Mouse (Mus musculus): ENCODE measurements around the gene Stard13.

Stard13 gene

DNA sequence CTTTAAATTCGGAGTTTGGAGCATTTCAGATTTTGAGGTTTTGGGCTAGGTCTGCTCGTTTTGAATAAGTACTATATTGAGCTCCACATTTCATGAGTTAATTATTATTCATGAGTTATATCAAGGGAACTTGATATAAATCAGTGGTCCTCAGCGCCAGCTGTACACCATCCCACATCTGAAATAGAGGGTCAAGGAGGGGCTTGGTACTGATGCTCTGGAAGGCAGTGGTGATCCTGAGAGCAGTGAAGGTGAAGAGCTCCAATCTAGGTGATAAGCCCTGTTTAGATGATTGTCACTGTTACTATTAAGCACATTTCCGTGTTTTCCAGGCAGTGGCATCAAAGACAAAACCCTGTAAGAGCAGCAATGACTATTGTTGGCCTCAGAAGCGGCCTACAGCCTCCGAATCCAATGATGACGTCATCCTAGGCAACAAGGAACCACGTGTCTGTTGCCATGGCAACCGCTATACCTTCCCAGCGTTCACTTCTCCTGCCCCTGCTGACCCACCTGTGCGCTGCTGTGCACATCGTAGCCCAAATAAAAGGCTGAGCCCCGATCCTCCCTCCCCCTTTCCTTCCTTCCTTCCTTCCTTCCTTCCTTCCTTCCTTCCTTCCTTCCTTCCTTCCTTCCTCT lies 5.2 kb downstream of the Stard13 start:
- DNase-seq (ENCODE audit: low spot score) = no peak

DNA sequence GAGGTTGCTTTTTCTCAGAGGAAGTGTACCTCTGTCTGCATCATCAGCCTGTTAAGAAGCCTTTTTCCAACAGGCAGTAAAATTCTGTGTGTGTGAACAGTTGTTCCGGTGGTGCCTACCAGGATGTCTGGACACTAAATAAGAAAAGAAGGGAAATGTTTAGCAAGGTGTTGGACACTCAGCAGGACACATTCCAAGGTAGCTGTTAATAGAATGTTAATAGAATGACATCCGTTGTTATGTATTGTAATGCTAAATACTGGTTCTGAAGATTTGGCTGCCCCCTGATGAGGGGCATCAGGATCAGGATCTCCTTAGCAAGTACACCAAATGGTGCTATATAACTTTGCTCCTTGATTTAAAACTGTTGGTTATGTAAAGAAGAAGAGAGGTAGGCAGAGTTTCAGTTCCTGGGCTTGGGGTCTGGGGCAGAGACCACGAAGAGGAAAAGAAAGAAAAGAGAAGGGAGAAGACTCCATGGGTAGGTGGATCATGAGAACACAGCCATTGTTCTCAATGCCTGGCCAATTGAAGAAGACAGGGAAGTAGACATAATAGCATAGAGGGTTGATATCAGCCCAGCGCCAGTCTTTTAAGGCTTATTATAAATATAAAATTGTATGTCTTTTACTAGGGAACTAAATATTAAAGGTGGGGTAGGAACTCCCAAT lies 9.8 kb downstream of the Stard13 start:
- DNase-seq (ENCODE audit: low spot score) = no peak

DNA sequence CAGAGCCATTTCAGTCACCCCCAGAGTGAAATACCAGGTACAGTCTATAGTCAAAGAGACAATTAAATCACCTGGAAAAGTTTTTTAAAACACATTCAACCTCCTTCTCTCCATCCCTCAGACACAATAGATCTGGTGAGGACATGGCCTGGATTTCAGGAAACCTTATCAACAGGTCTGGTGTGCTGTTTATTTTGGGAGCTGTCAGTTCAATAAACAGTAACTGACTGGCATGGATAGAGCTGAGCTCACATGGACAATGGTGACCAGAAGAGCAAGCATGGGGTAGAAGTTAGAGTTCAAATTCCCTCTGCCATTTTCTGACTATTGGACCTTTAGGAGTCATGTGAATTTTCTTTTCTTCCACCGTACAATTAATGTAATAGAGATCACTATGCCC lies 10.8 kb downstream of the Stard13 start:
- DNase-seq (ENCODE audit: low spot score) = no peak

DNA sequence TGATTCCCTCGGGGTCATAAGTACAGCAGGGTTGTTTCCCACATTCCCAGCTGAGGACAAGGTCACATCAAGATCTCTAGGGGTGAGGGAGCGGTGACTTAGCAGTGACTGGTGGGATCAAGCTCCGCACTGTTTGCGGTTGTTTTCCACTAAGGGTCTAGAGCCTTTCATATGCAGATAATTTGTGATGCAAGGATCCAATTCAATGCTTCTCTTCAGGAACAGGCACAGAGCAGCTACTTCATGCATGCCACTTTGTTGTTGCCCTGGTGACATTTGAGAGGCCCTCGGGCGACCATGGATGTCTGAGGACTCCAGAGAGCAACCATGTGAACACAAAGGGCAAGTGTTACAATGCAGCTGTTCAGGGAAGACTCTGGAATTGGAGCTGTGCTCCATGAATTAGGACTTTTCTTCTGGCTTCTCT lies 14.9 kb downstream of the Stard13 start:
- DNase-seq (ENCODE audit: low spot score) = no peak

- DNase-seq (ENCODE audit: low spot score) = no peak
These were observed 20.5 kb downstream of the Stard13 start for GRCm38 (mm10) chr5:151213097-151213496.

DNA sequence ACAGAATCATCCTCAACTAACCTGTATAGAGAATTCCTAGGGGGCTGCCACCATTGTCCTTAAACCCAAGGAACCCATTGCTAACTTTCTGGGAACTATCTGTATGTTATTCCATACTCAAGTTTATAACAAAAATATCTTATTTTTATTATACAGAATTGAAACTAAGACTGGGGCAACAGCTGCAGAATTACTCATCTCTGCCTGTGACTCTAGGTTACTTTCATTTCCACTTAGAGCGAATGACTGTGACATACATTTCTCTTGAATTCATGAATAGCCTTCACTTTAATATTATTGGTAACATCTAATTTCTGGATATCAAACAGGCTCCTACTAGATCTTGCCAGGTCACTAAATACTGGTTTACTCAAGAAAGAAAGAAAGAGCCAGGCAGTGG lies 22.8 kb downstream of the Stard13 start:
- no peak for DNase-seq (ENCODE audit: low spot score)

DNA sequence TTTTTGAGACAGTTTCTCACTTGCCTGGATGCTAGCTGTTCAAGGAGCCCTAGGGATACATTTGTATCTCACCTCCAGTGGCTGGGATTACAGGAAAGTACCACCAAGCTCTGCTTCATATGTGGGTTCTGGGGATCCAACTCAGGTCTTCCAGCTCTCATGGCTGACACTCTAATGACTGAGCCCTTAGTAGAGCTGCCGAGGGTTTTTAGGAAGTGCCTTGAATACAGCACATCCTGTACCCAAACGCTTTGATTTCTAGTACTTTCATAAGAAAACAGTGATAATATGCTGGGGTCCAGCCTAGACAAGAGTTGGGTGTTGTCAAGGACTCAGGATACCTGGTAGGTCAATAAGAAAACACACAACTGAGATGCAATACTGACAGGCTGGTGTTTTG lies 23.6 kb downstream of the Stard13 start:
- DNase-seq (ENCODE audit: low spot score) = no peak

DNA sequence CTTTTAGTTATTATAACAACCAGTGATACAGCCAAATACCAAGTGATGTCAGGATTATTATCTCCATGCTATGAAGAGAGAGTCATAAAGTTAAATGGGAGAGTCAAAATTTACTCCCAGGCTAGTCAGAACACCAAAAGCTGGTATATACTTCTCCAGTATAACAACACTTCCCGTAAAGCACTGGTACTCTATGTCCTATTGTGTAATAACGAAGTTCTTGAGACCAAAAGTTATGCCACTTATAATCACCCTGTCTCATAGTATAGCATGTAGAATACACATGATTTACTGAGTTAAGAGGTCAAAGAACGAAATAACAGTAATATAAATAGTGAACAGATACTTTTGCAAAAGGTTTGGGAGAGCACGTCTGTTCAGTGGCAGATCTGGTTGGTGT lies 28.6 kb downstream of the Stard13 start:
- DNase-seq (ENCODE audit: low spot score) = no peak

DNA sequence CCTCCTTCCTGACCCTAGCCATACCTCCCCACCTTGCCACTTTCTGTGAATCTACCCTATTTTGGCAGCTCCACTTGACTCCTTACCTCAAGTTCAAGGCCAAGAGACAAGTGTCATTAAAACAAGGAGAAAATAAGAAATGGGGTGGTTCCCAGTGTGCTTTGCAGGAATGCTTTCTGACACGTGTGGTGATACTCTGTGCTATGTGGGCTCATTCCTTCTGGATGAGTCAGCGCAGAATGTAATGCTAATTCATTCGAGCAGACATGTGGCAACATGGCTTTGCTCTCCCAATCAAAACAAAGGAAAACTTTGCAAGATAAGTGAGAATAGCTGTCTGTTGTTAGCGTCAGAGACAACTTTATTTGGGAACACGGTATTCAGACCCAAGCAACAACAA lies 30.7 kb downstream of the Stard13 start:
- DNase-seq (ENCODE audit: low spot score) = no peak

DNA sequence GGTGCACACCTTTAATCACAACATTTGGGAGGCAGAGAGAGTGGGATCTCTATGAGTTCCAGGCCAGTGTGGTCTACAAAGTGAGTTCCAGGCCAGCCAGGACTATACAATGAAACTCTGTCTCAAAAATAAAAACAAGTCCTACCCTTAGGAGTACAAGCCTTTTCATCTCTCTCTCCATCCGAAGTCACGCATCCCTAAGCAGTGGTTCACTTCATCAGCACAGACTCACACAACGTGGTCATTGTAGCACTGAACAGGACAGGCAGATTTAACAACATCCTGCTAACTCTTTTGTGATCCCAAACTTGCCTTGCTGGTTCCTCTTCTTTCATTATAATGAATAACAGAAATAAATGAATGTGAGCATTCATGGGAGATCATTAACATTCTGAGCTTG lies 32.4 kb downstream of the Stard13 start:
- no peak for DNase-seq (ENCODE audit: low spot score)

GRCm38 (mm10) chr5:151199235-151199634 lies 34.4 kb downstream of the Stard13 start:
- no peak for DNase-seq (ENCODE audit: low spot score)

DNA sequence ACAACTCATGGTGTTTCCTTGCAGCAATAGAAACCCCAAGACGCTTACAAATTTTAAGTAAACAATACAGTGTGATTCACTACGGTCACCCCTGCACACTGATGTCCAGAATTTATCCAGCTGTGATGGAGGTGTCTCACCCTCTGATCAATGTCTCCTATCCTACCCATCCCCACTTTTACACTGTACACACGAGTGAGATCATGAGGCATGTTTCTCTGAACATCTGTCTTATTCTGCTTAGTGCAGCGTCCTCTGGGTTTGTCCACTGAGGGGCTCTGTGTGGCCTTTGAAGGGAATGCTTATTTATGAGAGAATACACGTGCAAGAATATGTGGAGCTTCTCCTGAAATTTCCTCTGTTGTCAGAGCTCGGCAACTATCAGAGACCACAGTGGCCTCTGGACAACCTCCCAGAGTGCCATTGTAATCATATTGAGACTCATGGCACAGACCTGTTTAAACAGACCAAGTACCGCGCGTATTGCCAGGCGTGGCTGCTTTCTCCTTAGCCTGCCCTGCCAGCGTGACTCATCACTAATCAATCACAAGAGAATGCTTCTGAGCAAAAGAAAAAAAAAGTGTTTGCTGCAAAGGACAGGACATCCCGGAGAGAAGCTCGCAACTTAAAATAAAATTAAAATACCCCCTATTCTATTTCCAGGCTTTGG lies 36.9 kb downstream of the Stard13 start:
- no peak for DNase-seq (ENCODE audit: low spot score)

- DNase-seq (ENCODE audit: low spot score) = no peak
These were observed 39.6 kb downstream of the Stard13 start for GRCm38 (mm10) chr5:151193885-151194520.

DNA sequence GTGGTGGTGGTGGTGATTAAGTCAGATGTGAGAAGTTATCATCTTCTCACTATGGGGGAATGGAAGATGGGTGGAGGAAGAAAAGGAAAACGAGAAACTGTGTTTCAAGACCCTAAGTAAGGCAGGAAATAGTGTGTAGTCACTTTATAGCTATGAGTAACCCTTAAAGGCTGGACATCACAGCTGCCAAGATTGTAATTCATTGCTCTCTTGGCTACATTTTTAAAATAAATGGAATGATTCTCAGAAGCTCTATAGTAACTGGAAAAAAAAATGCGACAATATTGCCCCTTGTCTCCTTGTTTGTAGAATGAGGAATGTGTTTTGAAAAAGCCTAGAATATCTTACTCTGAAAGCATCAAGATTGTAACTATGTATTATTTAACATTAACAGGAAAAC lies 41.4 kb downstream of the Stard13 start:
- no peak for DNase-seq (ENCODE audit: low spot score)

DNA sequence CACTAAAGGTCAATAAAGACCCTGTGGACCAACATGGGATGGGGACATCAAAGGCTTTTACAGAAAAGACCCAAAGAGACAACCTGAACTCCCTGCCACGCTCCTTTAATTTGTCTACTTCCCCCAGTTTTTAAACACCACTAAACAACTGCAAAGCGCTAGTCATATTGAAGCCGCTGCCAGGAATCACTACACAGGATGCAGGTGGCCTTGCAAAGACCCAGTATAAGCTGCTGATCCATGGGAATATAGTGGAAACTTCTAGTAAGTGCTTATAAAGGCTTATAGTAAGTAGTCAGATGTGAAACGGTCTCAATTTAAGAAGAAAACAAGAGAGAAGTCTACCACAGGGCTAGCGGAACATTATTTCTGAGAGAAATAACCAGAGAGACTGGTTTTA lies 42.9 kb downstream of the Stard13 start:
- DNase-seq (ENCODE audit: low spot score) = no peak

GRCm38 (mm10) chr5:151189789-151190378 lies 43.8 kb downstream of the Stard13 start:
- DNase-seq (ENCODE audit: low spot score) = peak; percentile 15

- DNase-seq (ENCODE audit: low spot score) = no peak
These were observed 44.3 kb downstream of the Stard13 start for GRCm38 (mm10) chr5:151189321-151189720.

GRCm38 (mm10) chr5:151188659-151189058 lies 45.0 kb downstream of the Stard13 start:
- no peak for DNase-seq (ENCODE audit: low spot score)

GRCm38 (mm10) chr5:151187336-151187735 lies 46.3 kb downstream of the Stard13 start:
- DNase-seq (ENCODE audit: low spot score) = no peak

- DNase-seq (ENCODE audit: low spot score) = no peak
These were observed 48.3 kb downstream of the Stard13 start for GRCm38 (mm10) chr5:151185286-151185856.

GRCm38 (mm10) chr5:151183656-151184240 lies 49.9 kb downstream of the Stard13 start:
- DNase-seq (ENCODE audit: low spot score) = no peak

- DNase-seq (ENCODE audit: low spot score) = no peak
These were observed 52.3 kb downstream of the Stard13 start for GRCm38 (mm10) chr5:151181288-151181687.

Measured in ovary, postnatal 10 days (tissue).